Mouse (Mus musculus): ENCODE measurements at regions not wholly inside any gene's neighbourhood (a gene's known extent, or its start where the extent isn't known, plus 50 kb on each side); places are given as distances from the start of the nearest gene placed in this dataset.

- Histone ChIP-seq H3K4me3 (ENCODE audit: low read depth, low read length) (no peak overlapping the region), H3K9me3 (ENCODE audit: control insufficient read depth, low read depth, low read length) (no peaks in the 10 kb centered on the region), H3K27me3 (ENCODE audit: control insufficient read depth, insufficient read depth, low read length) (no peaks in the 10 kb centered on the region), H3K4me1 (ENCODE audit: control insufficient read depth, insufficient read depth, low read length) (0 out of 2 replicates have a peak, but pooled peaks cover 5% of the 10 kb centered on the region), H3K27ac (ENCODE audit: low read length) (no peak overlapping the region), H3K4me2 (replicated peaks; ENCODE audit: low read depth, low read length) (no peak overlapping the region), H3K36me3 (ENCODE audit: control insufficient read depth, insufficient read depth, low read length) (no peaks in the 10 kb centered on the region), H3K9ac (replicated peaks; ENCODE audit: low read depth, low read length) (no peak overlapping the region)
- no peak for ATAC-seq (ENCODE audit: insufficient number of reproducible peaks, insufficient read depth, low FRiP score, low read depth)
- 51% methylated on average over 6 of the region's 6 CpGs for WGBS
Observed at GRCm38 (mm10) chr10:19472066-19472465, 115.7 kb downstream of the Olig3 start.

- H3K9me3 ChIP-seq (ENCODE audit: control insufficient read depth, low read depth, low read length), result no peaks in the 10 kb centered on the region
- no peak overlapping the region for H3K4me2 ChIP-seq (replicated peaks; ENCODE audit: low read depth, low read length)
- H3K36me3 ChIP-seq (ENCODE audit: control insufficient read depth, insufficient read depth, low read length), result no peaks in the 10 kb centered on the region
- H3K27me3 ChIP-seq (ENCODE audit: control insufficient read depth, insufficient read depth, low read length), result no peaks in the 10 kb centered on the region
- H3K4me1 ChIP-seq (ENCODE audit: control insufficient read depth, insufficient read depth, low read length), result 0 out of 2 replicates have a peak, but pooled peaks cover 5% of the 10 kb centered on the region
- no peak overlapping the region for H3K4me3 ChIP-seq (ENCODE audit: low read depth, low read length)
- H3K9ac ChIP-seq (replicated peaks; ENCODE audit: low read depth, low read length), result no peak overlapping the region
- H3K27ac ChIP-seq (ENCODE audit: low read length), result no peak overlapping the region
- no peak for ATAC-seq (ENCODE audit: insufficient number of reproducible peaks, insufficient read depth, low FRiP score, low read depth)
- WGBS, result 86% methylated on average over 3 of the region's 3 CpGs
Observed at GRCm38 (mm10) chr10:19472949-19473535, 116.7 kb downstream of the Olig3 start.

GRCm38 (mm10) chr10:19485537-19486135 is 106.1 kb upstream of the Ifngr1 start:
- no peak overlapping the region for H3K4me3 ChIP-seq (ENCODE audit: low read depth, low read length)
- no peaks in the 10 kb centered on the region for H3K9me3 ChIP-seq (ENCODE audit: control insufficient read depth, low read depth, low read length)
- no peak overlapping the region for H3K27ac ChIP-seq (ENCODE audit: low read length)
- ATAC-seq (ENCODE audit: insufficient number of reproducible peaks, insufficient read depth, low FRiP score, low read depth), result no peak
- no peak overlapping the region for H3K4me2 ChIP-seq (replicated peaks; ENCODE audit: low read depth, low read length)
- H3K4me1 ChIP-seq (ENCODE audit: control insufficient read depth, insufficient read depth, low read length), result no peaks in the 10 kb centered on the region; the same call in 1 of the 2 replicates
- no peaks in the 10 kb centered on the region for H3K36me3 ChIP-seq (ENCODE audit: control insufficient read depth, insufficient read depth, low read length)
- H3K27me3 ChIP-seq (ENCODE audit: control insufficient read depth, insufficient read depth, low read length), result no peaks in the 10 kb centered on the region
- 23% methylated on average over 15 of the region's 15 CpGs for WGBS
- H3K9ac ChIP-seq (replicated peaks; ENCODE audit: low read depth, low read length), result no peak overlapping the region

- no peak overlapping the region for H3K4me3 ChIP-seq (ENCODE audit: low read depth, low read length)
- no peaks in the 10 kb centered on the region for H3K27me3 ChIP-seq (ENCODE audit: control insufficient read depth, insufficient read depth, low read length)
- H3K36me3 ChIP-seq (ENCODE audit: control insufficient read depth, insufficient read depth, low read length), result no peaks in the 10 kb centered on the region
- H3K4me2 ChIP-seq (replicated peaks; ENCODE audit: low read depth, low read length), result no peak overlapping the region
- no peak for ATAC-seq (ENCODE audit: insufficient number of reproducible peaks, insufficient read depth, low FRiP score, low read depth)
- no peak overlapping the region for H3K27ac ChIP-seq (ENCODE audit: low read length)
- H3K4me1 ChIP-seq (ENCODE audit: control insufficient read depth, insufficient read depth, low read length), result no peaks in the 10 kb centered on the region; the same call in 1 of the 2 replicates
- WGBS, result 30% methylated on average over 8 of the region's 8 CpGs
- H3K9me3 ChIP-seq (ENCODE audit: control insufficient read depth, low read depth, low read length), result no peaks in the 10 kb centered on the region
- H3K9ac ChIP-seq (replicated peaks; ENCODE audit: low read depth, low read length), result no peak overlapping the region
Observed at GRCm38 (mm10) chr10:19490500-19490899, 101.2 kb upstream of the Ifngr1 start.

- no peaks in the 10 kb centered on the region; the same call in 1 of the 2 replicates for H3K4me1 ChIP-seq (ENCODE audit: control insufficient read depth, insufficient read depth, low read length)
- no peak for ATAC-seq (ENCODE audit: insufficient number of reproducible peaks, insufficient read depth, low FRiP score, low read depth)
Observed at GRCm38 (mm10) chr10:19491513-19492380, 100.0 kb upstream of the Ifngr1 start.

GRCm38 (mm10) chr10:19494461-19495105 is 97.2 kb upstream of the Ifngr1 start:
- peak overlapping the region; percentile 18; the same call in 1 of the 2 replicates for H3K4me2 ChIP-seq (replicated peaks; ENCODE audit: low read depth, low read length)
- no peak overlapping the region for H3K4me3 ChIP-seq (ENCODE audit: low read depth, low read length)
- WGBS, result 8% methylated on average over 9 of the region's 9 CpGs
- no peaks in the 10 kb centered on the region for H3K36me3 ChIP-seq (ENCODE audit: control insufficient read depth, insufficient read depth, low read length)
- H3K27me3 ChIP-seq (ENCODE audit: control insufficient read depth, insufficient read depth, low read length), result no peaks in the 10 kb centered on the region
- H3K9ac ChIP-seq (replicated peaks; ENCODE audit: low read depth, low read length), result no peak overlapping the region
- H3K27ac ChIP-seq (ENCODE audit: low read length), result peak overlapping the region; percentile 58; the same call in 1 of the 2 replicates
- no peaks in the 10 kb centered on the region; the same call in 1 of the 2 replicates for H3K4me1 ChIP-seq (ENCODE audit: control insufficient read depth, insufficient read depth, low read length)
- no peak for ATAC-seq (ENCODE audit: insufficient number of reproducible peaks, insufficient read depth, low FRiP score, low read depth)
- no peaks in the 10 kb centered on the region for H3K9me3 ChIP-seq (ENCODE audit: control insufficient read depth, low read depth, low read length)

More at GRCm38 (mm10) chr10:19491513-19492380, 100.0 kb upstream of the Ifngr1 start:
- WGBS, result 58% methylated on average over 20 of the region's 21 CpGs
- Histone ChIP-seq H3K9me3 (ENCODE audit: control insufficient read depth, low read depth, low read length) (no peaks in the 10 kb centered on the region), H3K36me3 (ENCODE audit: control insufficient read depth, insufficient read depth, low read length) (no peaks in the 10 kb centered on the region), H3K27ac (ENCODE audit: low read length) (no peak overlapping the region), H3K27me3 (ENCODE audit: control insufficient read depth, insufficient read depth, low read length) (no peaks in the 10 kb centered on the region), H3K4me2 (replicated peaks; ENCODE audit: low read depth, low read length) (no peak overlapping the region), H3K4me3 (ENCODE audit: low read depth, low read length) (no peak overlapping the region), H3K9ac (replicated peaks; ENCODE audit: low read depth, low read length) (no peak overlapping the region)

- H3K4me1 ChIP-seq (ENCODE audit: control insufficient read depth, insufficient read depth, low read length), result no peaks in the 10 kb centered on the region; the same call in 1 of the 2 replicates
- no peak overlapping the region for H3K4me3 ChIP-seq (ENCODE audit: low read depth, low read length)
- WGBS, result 88% methylated on average over 4 of the region's 4 CpGs
- H3K9ac ChIP-seq (replicated peaks; ENCODE audit: low read depth, low read length), result no peak overlapping the region
- H3K4me2 ChIP-seq (replicated peaks; ENCODE audit: low read depth, low read length), result no peak overlapping the region
- H3K9me3 ChIP-seq (ENCODE audit: control insufficient read depth, low read depth, low read length), result no peaks in the 10 kb centered on the region
- no peaks in the 10 kb centered on the region for H3K27me3 ChIP-seq (ENCODE audit: control insufficient read depth, insufficient read depth, low read length)
- H3K36me3 ChIP-seq (ENCODE audit: control insufficient read depth, insufficient read depth, low read length), result no peaks in the 10 kb centered on the region
- no peak for ATAC-seq (ENCODE audit: insufficient number of reproducible peaks, insufficient read depth, low FRiP score, low read depth)
- no peak overlapping the region for H3K27ac ChIP-seq (ENCODE audit: low read length)
Observed at GRCm38 (mm10) chr10:19498112-19498511, 93.6 kb upstream of the Ifngr1 start.

- Histone ChIP-seq H3K27me3 (ENCODE audit: control insufficient read depth, insufficient read depth, low read length) (no peaks in the 10 kb centered on the region), H3K4me3 (ENCODE audit: low read depth, low read length) (no peak overlapping the region), H3K4me2 (replicated peaks; ENCODE audit: low read depth, low read length) (no peak overlapping the region), H3K9ac (replicated peaks; ENCODE audit: low read depth, low read length) (no peak overlapping the region), H3K9me3 (ENCODE audit: control insufficient read depth, low read depth, low read length) (no peaks in the 10 kb centered on the region), H3K36me3 (ENCODE audit: control insufficient read depth, insufficient read depth, low read length) (no peaks in the 10 kb centered on the region), H3K27ac (ENCODE audit: low read length) (no peak overlapping the region), H3K4me1 (ENCODE audit: control insufficient read depth, insufficient read depth, low read length) (no peaks in the 10 kb centered on the region)
- 88% methylated on average over 4 of the region's 4 CpGs for WGBS
- no peak for ATAC-seq (ENCODE audit: insufficient number of reproducible peaks, insufficient read depth, low FRiP score, low read depth)
Observed at GRCm38 (mm10) chr10:19502874-19503273, 88.9 kb upstream of the Ifngr1 start.
